Mouse (Mus musculus) liver, embryonic 14.5 days (tissue): ENCODE measurements around the gene Aph1b.

ENCODE experiments used
- CTCF ChIP-seq: IDR thresholded peaks from 2 replicates; pipeline ENCODE4 v1.5.1; 2016; ENCODE audit warnings: antibody characterized with exemption, low read depth, control low read depth
- EP300 ChIP-seq: IDR thresholded peaks from 2 replicates; pipeline ENCODE4 v1.6.1; 2016; ENCODE audit warnings: antibody characterized with exemption, low read depth

GRCm38 (mm10) chr9:66732791-66733691 is 62.2 kb downstream of the Aph1b start:
- no peak for TF ChIP-seq CTCF
- no peak for TF ChIP-seq EP300
